Mouse (Mus musculus) adrenal gland, postnatal 25 days (tissue): ENCODE results near the gene Sod2. TPM values are rescaled to one million over a fixed set of nuclear protein-coding genes. Genes with fewer than 3 reads are reported as not detected.
"Not testable (repeated sequence)": the region's sequence is repeated elsewhere in the genome, so short reads cannot be mapped to it uniquely, and the experiment has no call there.

Experiments used
- DNase-seq: peaks from one replicate; pipeline ENCODE4 v3.0.0; 2021; ENCODE audit warnings: mixed read lengths
- total RNA-seq: library from RNA; stranded (reverse); gene quantifications from 2 replicates; pipeline ENCODE4 v1.2.3, GENCODE M21; 2021

The Sod2 gene
- total RNA-seq, 1 experiment from 2014 or later: 383 TPM

DNA sequence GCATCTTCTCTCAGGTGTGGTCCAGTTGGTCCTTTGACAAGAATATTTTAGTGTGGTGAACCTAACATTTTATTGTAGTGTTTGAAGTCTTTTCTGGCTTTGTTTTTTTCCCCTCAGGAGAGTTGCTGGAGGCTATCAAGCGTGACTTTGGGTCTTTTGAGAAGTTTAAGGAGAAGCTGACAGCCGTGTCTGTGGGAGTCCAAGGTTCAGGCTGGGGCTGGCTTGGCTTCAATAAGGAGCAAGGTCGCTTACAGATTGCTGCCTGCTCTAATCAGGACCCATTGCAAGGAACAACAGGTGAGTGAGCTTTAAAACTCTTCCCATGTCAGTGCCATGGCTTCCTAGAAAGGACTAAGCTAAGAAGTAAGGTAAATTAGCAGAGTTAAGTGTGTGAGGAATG is 6.7 kb downstream of the Sod2 start:
- no peak for DNase-seq

DNA sequence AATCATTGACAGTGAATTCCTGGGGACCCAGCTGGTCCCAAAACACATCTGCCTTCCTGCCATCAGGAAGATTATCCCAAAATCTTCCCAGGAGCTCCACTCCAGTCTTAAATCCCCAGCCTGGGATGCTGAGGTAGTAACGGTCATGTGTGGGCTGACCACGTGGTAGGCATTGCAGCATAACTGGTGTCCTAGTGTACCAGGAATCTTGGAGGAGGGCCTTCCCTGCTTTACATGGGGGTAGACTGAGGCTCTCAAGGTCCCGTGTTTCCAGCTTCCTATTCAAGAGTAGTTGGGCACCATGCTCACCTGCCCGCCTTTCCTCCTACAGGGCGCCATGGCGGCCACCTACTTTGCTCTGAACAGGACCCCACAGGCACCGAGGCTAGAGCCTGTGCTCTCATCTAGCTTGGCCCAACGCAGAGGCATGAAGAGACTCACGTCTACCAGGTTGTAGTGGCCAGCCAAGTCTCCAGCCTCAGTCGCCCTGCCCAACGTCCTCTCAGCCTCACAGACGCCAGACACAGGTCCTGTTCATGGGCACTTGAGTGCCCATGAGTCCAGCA is 30.1 kb downstream of the Sod2 start:
- DNase-seq: not testable (repeated sequence)

DNA sequence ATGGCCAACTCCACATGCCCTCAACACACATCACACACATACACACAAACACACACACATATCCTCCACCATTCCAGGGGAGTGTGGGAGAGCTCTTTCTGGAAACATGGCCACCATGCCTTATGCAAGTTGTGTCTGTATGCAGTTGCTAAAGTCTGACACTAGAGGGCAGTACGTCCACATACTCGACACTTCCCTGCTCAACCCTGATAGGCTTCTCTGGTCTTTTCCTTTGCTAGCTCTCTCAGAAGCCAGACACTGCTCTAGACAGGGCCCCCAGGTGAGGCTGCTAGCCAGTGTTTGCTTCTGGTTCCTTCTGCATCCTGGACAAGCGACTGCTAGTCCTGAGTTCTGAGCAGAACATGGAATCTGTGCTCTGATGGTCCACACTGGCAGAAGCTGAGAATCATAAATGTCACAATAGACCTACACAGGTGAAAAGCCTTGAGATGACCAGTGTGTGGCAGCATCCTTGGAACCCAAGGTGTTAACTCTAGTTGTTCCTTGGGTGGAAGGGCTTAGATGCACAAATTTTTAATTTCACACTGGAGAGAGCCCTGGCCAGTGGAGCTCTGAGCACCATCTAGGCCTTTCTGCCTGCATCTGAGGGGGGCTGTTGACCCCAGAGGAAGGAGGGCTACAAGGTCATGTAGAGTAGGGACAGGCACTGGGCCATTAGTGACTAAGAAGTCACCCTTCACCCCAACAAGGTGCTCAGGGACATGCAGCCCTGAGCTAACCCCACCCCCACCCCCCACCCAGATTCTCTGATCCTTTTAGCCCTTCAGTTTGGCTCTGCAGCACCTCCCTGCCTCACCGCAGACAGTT is 37.4 kb downstream of the Sod2 start:
- not testable (repeated sequence) for DNase-seq

DNA sequence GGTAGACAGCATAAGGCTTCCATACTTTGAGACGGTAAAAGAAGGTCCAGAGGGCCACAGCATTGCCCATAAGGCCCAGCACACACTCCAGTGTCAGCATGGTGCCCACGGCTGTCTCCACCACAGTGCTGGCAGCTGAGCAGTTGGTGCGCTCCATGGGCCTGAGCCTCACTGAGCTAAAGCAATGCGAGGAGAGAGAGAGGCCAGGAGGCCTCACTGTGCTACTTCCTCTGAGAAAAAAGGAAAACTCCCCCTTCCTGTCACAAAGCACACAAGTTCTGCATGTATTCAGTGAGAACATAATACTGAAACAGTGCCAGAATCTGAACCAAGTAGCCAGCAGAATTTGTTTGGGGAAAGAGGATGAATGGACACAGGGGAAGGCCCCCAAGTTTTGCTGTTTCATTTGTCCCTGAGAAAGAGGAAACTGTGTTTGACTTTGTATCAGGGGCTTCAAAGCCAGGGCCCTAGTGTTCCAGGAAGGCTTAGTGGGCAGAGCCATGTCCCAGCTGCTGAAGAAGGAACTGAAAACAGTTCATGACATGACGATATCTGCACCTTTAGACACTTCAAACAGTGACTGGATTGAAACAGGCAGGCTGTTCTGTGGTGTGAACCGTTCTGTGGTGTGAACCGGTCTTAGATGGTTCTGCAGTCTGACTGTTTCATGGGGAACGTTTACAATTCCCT is 45.6 kb downstream of the Sod2 start, which contains the start of gene Gpr31b:
Gene Gpr31b, minus strand, starts transcription at position 173 of the 690 bp plus-strand sequence.
- DNase-seq: not testable (repeated sequence)

DNA sequence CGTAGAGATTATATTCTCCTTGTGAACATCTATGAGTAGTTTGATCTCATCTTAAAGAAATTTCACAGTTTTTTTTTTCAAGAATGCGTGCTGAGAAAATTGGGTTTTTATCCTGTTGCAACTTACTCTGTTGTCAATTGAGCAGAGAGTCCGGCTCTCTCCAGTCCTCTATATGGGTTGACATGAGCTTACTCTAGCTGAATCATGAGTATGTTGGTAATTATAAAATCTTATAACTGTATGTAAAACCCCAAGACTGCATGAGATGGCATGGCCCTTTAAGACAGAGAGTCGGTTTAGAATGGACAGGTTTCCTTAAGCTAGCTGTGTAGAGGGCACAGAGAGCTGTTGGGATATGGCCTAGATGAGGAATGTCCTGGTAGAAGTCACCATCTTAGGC is 54.2 kb downstream of the Sod2 start, which contains the start of gene Tcp10b:
Gene Tcp10b, plus strand, starts transcription at position 301 of the 400 bp plus-strand sequence.
- DNase-seq: not testable (repeated sequence)

DNA sequence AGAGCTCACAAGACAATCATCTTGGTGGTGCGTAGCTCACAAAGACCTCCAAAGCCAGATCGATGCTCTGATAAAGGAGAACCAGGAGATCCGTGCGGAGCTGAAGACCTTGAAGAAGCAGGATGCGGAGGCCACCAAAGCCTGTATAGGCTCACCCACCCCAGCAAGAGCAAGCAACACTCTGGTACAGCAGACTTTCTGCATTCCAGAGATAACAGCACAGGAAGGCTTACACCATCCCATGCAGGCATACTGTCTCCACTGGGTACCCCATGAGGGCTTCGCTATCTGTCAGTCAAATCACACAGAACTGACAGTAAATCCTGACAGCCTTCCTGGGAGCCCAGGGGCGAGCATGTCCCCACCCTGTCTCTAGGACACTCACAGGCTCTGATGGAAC is 56.2 kb downstream of the Sod2 start:
- not testable (repeated sequence) for DNase-seq

DNA sequence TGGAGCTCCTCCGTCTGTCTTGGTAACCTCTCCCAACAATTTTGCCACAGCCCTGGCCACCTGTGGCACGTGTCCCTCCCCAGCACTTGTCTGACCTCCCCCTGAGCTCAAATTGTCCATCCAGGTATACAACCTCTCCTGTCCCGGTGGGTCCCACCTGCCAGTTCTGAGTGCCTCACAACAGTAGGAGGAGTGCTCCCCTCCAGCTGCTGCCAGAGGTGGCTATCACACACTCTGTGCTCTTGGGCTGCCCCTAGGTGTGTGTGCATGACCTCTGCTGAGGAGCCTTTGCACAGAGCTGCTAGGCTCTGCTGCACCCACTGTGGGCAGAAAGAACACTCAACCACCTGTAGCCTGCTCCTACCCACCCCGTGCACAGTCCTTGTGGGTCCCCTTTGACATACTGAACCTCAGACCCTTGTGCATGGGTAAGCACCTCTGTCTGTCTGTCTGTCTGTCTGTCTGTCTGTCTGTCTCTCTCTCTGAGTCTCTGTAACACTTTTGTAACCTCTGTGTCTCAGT is 61.3 kb downstream of the Sod2 start:
- DNase-seq: not testable (repeated sequence)

DNA sequence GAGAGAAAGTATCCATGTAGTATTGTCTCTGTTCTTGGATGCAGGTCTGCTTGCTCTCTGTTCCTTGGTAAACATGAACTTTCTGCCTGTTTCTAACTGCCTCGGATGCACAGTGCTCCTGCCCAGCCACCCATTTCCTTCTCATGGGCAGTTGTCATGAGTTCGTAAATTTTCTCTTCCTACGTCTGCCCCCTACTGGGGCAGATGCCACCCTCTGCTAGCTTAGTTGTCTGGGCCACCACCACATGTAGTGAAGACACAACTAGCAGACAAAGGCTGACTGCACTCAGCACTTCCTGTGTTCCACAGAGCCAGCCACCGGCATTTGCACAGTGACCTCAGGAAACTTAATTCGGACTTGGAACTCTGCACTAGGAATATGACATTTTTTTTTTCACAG is 62.6 kb downstream of the Sod2 start:
- not testable (repeated sequence) for DNase-seq

Other genes starting within 250 kb of the Sod2 start
- gene Igf2r, start 237.2 kb upstream of the Sod2 start, total RNA-seq: 84.5 and 84.9 TPM in 2 replicates
- not detected in 2 replicates for gene Mas1, start 138.7 kb upstream of the Sod2 start, total RNA-seq
- not detected in 2 replicates for gene Mrgprh, start 130.8 kb upstream of the Sod2 start, total RNA-seq
- gene Pnldc1, start 96.6 kb upstream of the Sod2 start, total RNA-seq: 4.8 and 6.0 TPM in 2 replicates
- 206 and 219 TPM in 2 replicates for gene Tcp1, start 91.1 kb upstream of the Sod2 start, total RNA-seq
- gene Mrpl18, start 90.5 kb upstream of the Sod2 start, total RNA-seq: 63.0 and 72.7 TPM in 2 replicates
- gene Acat3, start 66.2 kb upstream of the Sod2 start, total RNA-seq: 2.0 and 3.1 TPM in 2 replicates
- 122 and 138 TPM in 2 replicates for gene Acat2, start 46.1 kb upstream of the Sod2 start, total RNA-seq
- 60.2 and 67.5 TPM in 2 replicates for gene Wtap, start 12.7 kb upstream of the Sod2 start, total RNA-seq
- gene Gpr31b, start 45.5 kb downstream of the Sod2 start, total RNA-seq: 0.49 TPM in 1 of 2 replicates, not detected in the other
- 0.88 TPM in 1 of 2 replicates, not detected in the other for gene Tcp10b, start 54.3 kb downstream of the Sod2 start, total RNA-seq
- gene Unc93a, start 125.0 kb downstream of the Sod2 start, total RNA-seq: 1.2 and 1.8 TPM in 2 replicates
- gene Smok2a, start 214.3 kb downstream of the Sod2 start, total RNA-seq: not detected in 2 replicates
- gene Smok2b, start 223.4 kb downstream of the Sod2 start, total RNA-seq: not detected in 2 replicates